Mouse (Mus musculus) left cerebral cortex, postnatal 14 days (tissue): Measurements from ENCODE around the gene Cyb561. TPM values are rescaled to one million over a fixed set of nuclear protein-coding genes. Genes with fewer than 3 reads are reported as not detected.

Experiments
- DNase-seq, 2 experiments: peaks; one replicate each; pipeline ENCODE4 v3.0.0; 2021 to 2022; ENCODE audit warnings: low spot score in 2 of 2, mixed read lengths in 1 of 2
- intact Hi-C: fragments of 180-260 bp; cut with DNase I; formaldehyde crosslinking; loops from one replicate; pipeline ENCODE4 v1.15.1; 2025
- total RNA-seq, 2 experiments: library from RNA; stranded (reverse); gene quantifications; 2 replicates each; pipeline ENCODE4 v1.2.3; 2021

Gene Cyb561
- total RNA-seq, 2 experiments from 2014 or later: 64.4 to 65.2 TPM

DNA sequence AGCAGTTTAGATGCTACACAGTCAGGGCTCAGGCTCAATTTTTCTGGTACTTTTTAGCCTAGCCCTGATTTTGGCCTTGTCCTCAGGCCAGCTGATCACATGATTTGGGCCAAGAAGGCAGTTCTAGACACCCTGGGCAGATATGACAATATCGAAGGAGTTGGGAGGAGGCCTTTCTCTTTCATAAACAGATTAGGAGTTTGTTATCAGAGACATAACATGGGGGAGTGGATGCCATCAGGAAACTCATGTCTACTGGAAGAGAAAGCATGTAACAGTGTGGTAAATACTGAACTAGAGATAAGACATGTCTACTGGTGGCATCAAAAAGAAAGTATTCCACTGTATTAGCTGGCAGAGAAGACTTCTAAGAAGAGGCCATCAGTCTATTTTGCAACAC, 67.6 kb downstream of the Cyb561 start:
- DNase-seq: no peak
- intact Hi-C loops: no loop called here

Other genes with a start within 250 kb of the Cyb561 start
- gene Ace, start 14.6 kb upstream of the Cyb561 start, total RNA-seq: 10 to 100 TPM in 1 of 2 experiments, 1 to 10 TPM in 1; 9.7 to 10.5 TPM
- not detected for gene Ace3, start 41.3 kb upstream of the Cyb561 start, total RNA-seq
- 1 to 10 TPM; 1.5 to 1.7 TPM for gene Kcnh6, start 54.8 kb upstream of the Cyb561 start, total RNA-seq
- gene Dcaf7, start 83.5 kb upstream of the Cyb561 start, total RNA-seq: 100 to 1,000 TPM; 209 to 210 TPM
- gene Taco1, start 112.7 kb upstream of the Cyb561 start, total RNA-seq: 10 to 100 TPM; 15.3 to 15.6 TPM
- gene Map3k3, start 131.3 kb upstream of the Cyb561 start, total RNA-seq: 10 to 100 TPM; 24.2 to 29.1 TPM
- gene Gm10840, start 207.5 kb upstream of the Cyb561 start, total RNA-seq: not detected
- 100 to 1,000 TPM in 1 of 2 experiments, 10 to 100 TPM in 1; 97.2 to 103 TPM for gene Limd2, start 207.5 kb upstream of the Cyb561 start, total RNA-seq
- gene Strada, start 248.8 kb upstream of the Cyb561 start, total RNA-seq: 10 to 100 TPM; 24.3 to 26.9 TPM